Mouse (Mus musculus): ENCODE data around the gene Ypel3. TPM values are rescaled to one million over a fixed set of nuclear protein-coding genes. Genes with fewer than 3 reads are reported as not detected.
A peak's percentile ranks its signal among the peaks of the same experiment; 100 is the strongest.

Ypel3 gene
- polyA plus RNA-seq, 1 experiment from 2014 or later, result 49.1 TPM

DNA sequence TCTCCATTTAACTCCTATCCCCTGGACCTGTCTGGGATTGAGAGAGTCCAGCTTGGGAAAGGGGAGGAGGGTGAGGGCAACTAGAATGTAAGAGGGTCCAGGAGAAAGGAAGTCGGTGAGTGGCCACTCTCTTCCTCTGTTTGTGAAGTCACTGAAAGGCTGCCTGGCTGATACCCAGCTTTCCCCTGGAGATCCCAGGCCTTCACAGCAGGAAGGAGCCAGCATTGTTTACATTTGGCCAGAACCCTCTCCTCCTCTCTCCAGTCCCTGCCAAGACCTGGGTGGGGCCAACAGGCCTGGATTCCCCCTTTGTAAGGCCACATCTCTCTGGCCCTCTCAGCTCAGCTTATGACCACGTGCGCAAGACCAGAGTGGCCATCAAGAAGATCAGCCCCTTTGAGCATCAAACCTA is 16.4 kb upstream of the Ypel3 start:
- 32% methylated on average over 3 of the region's 3 CpGs for WGBS
- peak overlapping the region; percentile 79 for H3K4me3 ChIP-seq (ENCODE audit: low read depth, low read length)
- H3K27ac ChIP-seq (ENCODE audit: low read depth, low read length), result peak overlapping the region; percentile 86; the same call in 1 of the 2 replicates
- peak overlapping the region; percentile 97 for H3K4me2 ChIP-seq
- no peak for DNase-seq (ENCODE audit: low spot score)
- peak; percentile 4; the same call in 1 of the 2 replicates for ATAC-seq (replicated peaks; ENCODE audit: low FRiP score)
- no peaks in the 10 kb centered on the region for H3K9me3 ChIP-seq (ENCODE audit: control insufficient read depth, low read length)
- no peaks in the 10 kb centered on the region for H3K27me3 ChIP-seq (replicated peaks; ENCODE audit: control insufficient read depth, insufficient read depth, low read length)
- H3K36me3 ChIP-seq (ENCODE audit: control insufficient read depth, insufficient read depth, low read length), result peaks cover 12% of the 10 kb centered on the region; the same call in 1 of the 2 replicates
- H3K9ac ChIP-seq (ENCODE audit: low read depth, low read length), result peak overlapping the region; percentile 92
- H3K4me1 ChIP-seq (replicated peaks; ENCODE audit: control insufficient read depth, insufficient read depth, low read length), result peaks cover 34% of the 10 kb centered on the region

DNA sequence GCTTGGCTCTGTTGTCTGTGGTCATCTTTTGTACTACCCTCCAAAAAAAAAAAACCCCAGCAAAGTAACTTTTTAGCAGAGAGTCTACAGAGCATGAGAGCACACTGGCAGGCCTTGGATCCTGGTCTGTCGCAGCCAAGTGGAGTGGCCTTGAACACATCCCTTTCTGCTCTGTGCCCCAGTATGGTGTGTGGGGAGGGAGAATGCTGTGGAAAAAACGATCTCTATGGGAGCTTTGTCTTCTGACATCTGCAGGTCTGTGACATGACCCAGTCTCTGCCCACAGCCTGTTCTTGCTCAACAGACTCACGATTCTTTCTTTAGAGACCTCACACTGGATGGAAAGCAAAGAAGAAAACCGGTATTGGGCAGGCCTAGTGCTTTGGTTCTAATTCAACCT is 15.8 kb upstream of the Ypel3 start:
- Histone ChIP-seq H3K9ac (ENCODE audit: low read depth, low read length) (0 out of 2 replicates have a peak overlapping the region, but pooled peaks have one; percentile 2), H3K9me3 (ENCODE audit: control insufficient read depth, low read length) (no peaks in the 10 kb centered on the region), H3K27me3 (replicated peaks; ENCODE audit: control insufficient read depth, insufficient read depth, low read length) (no peaks in the 10 kb centered on the region), H3K36me3 (ENCODE audit: control insufficient read depth, insufficient read depth, low read length) (peaks cover 15% of the 10 kb centered on the region; the same call in 1 of the 2 replicates), H3K27ac (ENCODE audit: low read depth, low read length) (peak overlapping the region; percentile 86), H3K4me1 (replicated peaks; ENCODE audit: control insufficient read depth, insufficient read depth, low read length) (peaks cover 38% of the 10 kb centered on the region), H3K4me2 (peak overlapping the region; percentile 97), H3K4me3 (ENCODE audit: low read depth, low read length) (peak overlapping the region; percentile 79)
- ATAC-seq (replicated peaks; ENCODE audit: low FRiP score) (no peak), DNase-seq (ENCODE audit: low spot score) (no peak)
- WGBS, result 59% methylated on average over 4 of the region's 4 CpGs

DNA sequence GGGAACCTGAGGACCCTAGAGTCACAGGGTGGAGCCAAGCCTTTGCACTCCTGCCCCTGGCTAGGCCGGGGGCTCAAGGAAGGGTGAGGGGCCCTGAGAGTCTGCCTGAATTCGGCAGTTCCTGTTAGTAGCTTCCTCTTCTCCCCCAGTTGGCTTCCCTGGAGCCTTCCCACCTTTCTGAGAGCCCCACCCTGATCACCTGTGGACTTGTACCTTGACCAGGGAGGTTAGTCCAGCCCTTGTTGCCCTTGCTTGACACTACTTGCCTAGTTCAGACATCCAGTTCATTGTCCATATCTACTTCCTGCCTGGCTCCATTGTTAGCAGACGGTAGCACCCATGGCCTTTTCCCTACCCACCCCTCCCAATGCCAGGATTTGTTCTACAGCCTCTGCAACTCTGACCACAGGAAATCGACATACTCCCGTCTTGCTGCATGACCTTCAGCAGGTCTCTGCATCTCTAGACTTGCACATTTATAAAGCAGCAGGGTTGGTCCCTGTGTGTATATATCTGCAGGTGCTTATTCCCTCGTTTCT is 15.2 kb upstream of the Ypel3 start:
- Histone ChIP-seq H3K4me1 (replicated peaks; ENCODE audit: control insufficient read depth, insufficient read depth, low read length) (peaks cover 38% of the 10 kb centered on the region), H3K27me3 (replicated peaks; ENCODE audit: control insufficient read depth, insufficient read depth, low read length) (no peaks in the 10 kb centered on the region), H3K4me3 (ENCODE audit: low read depth, low read length) (no peak overlapping the region), H3K4me2 (peak overlapping the region; percentile 97), H3K27ac (ENCODE audit: low read depth, low read length) (0 out of 2 replicates have a peak overlapping the region, but pooled peaks have one; percentile 23), H3K36me3 (ENCODE audit: control insufficient read depth, insufficient read depth, low read length) (peaks cover 17% of the 10 kb centered on the region; the same call in 1 of the 2 replicates), H3K9ac (ENCODE audit: low read depth, low read length) (no peak overlapping the region), H3K9me3 (ENCODE audit: control insufficient read depth, low read length) (no peaks in the 10 kb centered on the region)
- 54% methylated on average over 6 of the region's 6 CpGs for WGBS
- ATAC-seq (replicated peaks; ENCODE audit: low FRiP score), result no peak
- no peak for DNase-seq (ENCODE audit: low spot score)

DNA sequence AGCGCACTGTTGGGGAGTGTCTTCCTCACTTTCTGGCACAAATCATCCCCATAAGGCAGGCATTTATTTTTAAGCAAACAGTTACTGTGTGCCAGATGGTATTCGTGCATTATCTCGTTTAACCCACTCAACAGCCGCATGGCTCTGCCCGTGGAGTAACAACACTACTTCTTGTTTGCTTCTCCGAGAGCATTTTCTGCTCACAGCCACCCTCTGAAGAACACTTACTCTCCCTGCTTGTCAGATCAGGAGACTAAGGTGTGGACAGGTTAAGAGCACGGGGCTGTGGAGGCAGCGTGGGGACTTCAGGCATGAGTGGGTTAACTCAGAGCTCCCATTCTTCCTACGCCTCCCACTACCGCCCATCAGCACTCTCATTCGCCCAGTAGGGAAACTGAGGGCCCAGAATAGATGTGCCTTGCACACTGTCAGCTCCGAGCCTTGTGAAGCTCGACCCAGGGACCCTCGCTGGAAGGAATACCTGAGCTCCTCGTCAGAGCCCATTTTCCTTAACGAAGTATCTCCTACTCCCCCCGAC is 14.2 kb upstream of the Ypel3 start:
- Histone ChIP-seq H3K27ac (ENCODE audit: low read depth, low read length) (no peak overlapping the region), H3K36me3 (ENCODE audit: control insufficient read depth, insufficient read depth, low read length) (peaks cover 18% of the 10 kb centered on the region; the same call in 1 of the 2 replicates), H3K9ac (ENCODE audit: low read depth, low read length) (no peak overlapping the region), H3K27me3 (replicated peaks; ENCODE audit: control insufficient read depth, insufficient read depth, low read length) (no peaks in the 10 kb centered on the region), H3K4me2 (no peak overlapping the region), H3K4me3 (ENCODE audit: low read depth, low read length) (no peak overlapping the region), H3K4me1 (replicated peaks; ENCODE audit: control insufficient read depth, insufficient read depth, low read length) (peaks cover 38% of the 10 kb centered on the region), H3K9me3 (ENCODE audit: control insufficient read depth, low read length) (no peaks in the 10 kb centered on the region)
- no peak for DNase-seq (ENCODE audit: low spot score)
- 63% methylated on average over 17 of the region's 17 CpGs for WGBS
- no peak for ATAC-seq (replicated peaks; ENCODE audit: low FRiP score)

DNA sequence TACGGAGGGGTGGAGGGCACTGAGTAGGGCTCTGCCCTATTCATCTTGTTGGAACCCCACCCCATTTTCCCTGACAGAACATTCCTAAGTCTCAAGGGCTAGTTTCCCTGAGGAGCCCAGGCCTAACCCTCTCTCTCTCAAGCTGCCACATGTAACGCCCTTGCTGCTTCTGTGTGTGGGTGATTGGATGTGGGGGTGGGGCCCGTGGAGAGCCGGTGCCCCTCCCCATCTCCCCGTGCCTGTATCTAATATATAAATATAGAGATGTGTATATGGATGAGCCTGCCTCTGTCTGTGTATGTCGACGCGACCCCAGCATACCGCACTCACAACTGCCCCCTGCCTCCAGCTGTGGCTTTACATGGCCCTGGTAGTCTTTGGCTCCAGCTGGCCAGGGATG is 11.2 kb upstream of the Ypel3 start:
- Histone ChIP-seq H3K4me1 (replicated peaks; ENCODE audit: control insufficient read depth, insufficient read depth, low read length) (peaks cover 30% of the 10 kb centered on the region), H3K27ac (ENCODE audit: low read depth, low read length) (no peak overlapping the region), H3K4me3 (ENCODE audit: low read depth, low read length) (no peak overlapping the region), H3K36me3 (ENCODE audit: control insufficient read depth, insufficient read depth, low read length) (peaks cover 23% of the 10 kb centered on the region), H3K9ac (ENCODE audit: low read depth, low read length) (no peak overlapping the region), H3K9me3 (ENCODE audit: control insufficient read depth, low read length) (no peaks in the 10 kb centered on the region), H3K27me3 (replicated peaks; ENCODE audit: control insufficient read depth, insufficient read depth, low read length) (no peaks in the 10 kb centered on the region), H3K4me2 (no peak overlapping the region)
- WGBS, result 75% methylated on average over 9 of the region's 9 CpGs
- DNase-seq (ENCODE audit: low spot score) (no peak), ATAC-seq (replicated peaks; ENCODE audit: low FRiP score) (peak; percentile 29; the same call in 1 of the 2 replicates)

DNA sequence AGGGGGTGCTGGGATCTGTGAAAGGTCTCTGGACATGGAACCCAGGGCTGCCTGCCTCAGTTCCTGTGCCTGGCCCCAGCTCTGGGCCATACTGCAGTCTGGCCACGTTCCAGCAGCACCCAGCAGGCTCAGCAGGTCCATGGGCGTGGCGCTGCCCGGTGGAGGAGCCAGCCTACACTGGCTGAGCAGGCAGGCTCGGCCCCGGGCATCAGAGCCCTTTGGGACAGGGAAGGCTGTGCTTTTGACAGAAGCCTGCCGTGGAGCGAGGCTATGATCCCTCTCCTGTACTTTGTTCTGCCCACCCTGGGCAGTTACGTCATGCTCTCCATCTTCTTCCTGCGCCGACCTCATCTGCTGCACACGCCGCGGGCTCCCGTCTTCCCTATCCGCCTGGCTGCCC is 10.6 kb upstream of the Ypel3 start, which contains the start of gene Gdpd3:
Gene Gdpd3 (plus strand): TSS at position 134 of the 400 bp plus-strand sequence.
- ATAC-seq (replicated peaks; ENCODE audit: low FRiP score) (no peak), DNase-seq (ENCODE audit: low spot score) (no peak)
- H3K9ac ChIP-seq (ENCODE audit: low read depth, low read length), result no peak within 1 kb of the TSS
- peaks cover 23% of the 10 kb centered on the region for H3K4me1 ChIP-seq (replicated peaks; ENCODE audit: control insufficient read depth, insufficient read depth, low read length)
- H3K4me3 ChIP-seq (ENCODE audit: low read depth, low read length), result no peak within 1 kb of the TSS
- H3K9me3 ChIP-seq (ENCODE audit: control insufficient read depth, low read length), result no peaks in the 10 kb centered on the region
- H3K27me3 ChIP-seq (replicated peaks; ENCODE audit: control insufficient read depth, insufficient read depth, low read length), result no peaks in the 10 kb centered on the region
- H3K4me2 ChIP-seq, result no peak within 1 kb of the TSS
- 84% methylated on average over 16 of the region's 16 CpGs for WGBS
- no peak within 1 kb of the TSS for H3K27ac ChIP-seq (ENCODE audit: low read depth, low read length)
- peaks cover 23% of the 10 kb centered on the region for H3K36me3 ChIP-seq (ENCODE audit: control insufficient read depth, insufficient read depth, low read length)

DNA sequence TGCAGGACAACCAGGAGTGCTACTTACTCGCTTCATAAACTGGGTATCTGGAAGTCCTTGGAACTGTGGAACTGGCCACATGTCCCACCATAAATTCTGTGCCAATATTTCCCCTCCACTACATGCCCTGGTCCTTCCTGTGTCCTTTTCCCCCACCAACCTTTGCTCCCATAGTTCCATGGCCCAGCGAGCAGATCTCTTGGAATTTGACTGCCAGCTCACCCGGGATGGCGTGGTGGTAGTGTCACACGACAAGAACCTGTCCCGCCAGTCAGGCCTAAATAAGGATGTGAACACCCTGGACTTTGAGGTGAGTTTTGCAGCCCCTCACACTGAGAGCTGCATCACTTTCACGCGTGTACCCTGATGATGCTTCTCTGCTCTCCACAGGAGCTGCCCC is 9.8 kb upstream of the Ypel3 start:
- no peak overlapping the region for H3K4me3 ChIP-seq (ENCODE audit: low read depth, low read length)
- H3K36me3 ChIP-seq (ENCODE audit: control insufficient read depth, insufficient read depth, low read length), result peaks cover 23% of the 10 kb centered on the region
- no peak overlapping the region for H3K4me2 ChIP-seq
- no peaks in the 10 kb centered on the region for H3K9me3 ChIP-seq (ENCODE audit: control insufficient read depth, low read length)
- H3K27ac ChIP-seq (ENCODE audit: low read depth, low read length), result no peak overlapping the region
- no peaks in the 10 kb centered on the region for H3K27me3 ChIP-seq (replicated peaks; ENCODE audit: control insufficient read depth, insufficient read depth, low read length)
- peaks cover 15% of the 10 kb centered on the region for H3K4me1 ChIP-seq (replicated peaks; ENCODE audit: control insufficient read depth, insufficient read depth, low read length)
- no peak overlapping the region for H3K9ac ChIP-seq (ENCODE audit: low read depth, low read length)
- 91% methylated on average over 8 of the region's 8 CpGs for WGBS
- DNase-seq (ENCODE audit: low spot score) (no peak), ATAC-seq (replicated peaks; ENCODE audit: low FRiP score) (no peak)

DNA sequence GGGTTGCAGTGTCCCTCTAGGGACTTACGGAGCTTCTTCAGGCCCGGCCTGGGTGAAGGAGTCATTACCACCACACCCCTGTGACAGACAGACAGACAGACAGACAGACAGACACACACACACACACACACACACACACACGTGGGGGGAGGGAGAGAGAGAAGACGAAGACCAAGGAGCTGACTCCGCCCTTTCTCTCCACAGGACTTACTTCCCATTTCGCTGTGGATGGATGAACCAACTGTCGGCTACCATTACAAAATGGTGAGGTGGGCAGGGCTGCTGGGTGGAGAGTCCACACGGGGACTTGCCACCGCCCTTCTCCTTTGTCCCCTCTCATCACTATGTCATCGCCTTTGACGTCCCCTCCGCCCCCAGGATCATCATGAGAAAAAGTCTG is 6.0 kb upstream of the Ypel3 start:
- H3K4me3 ChIP-seq (ENCODE audit: low read depth, low read length), result no peak overlapping the region
- ATAC-seq (replicated peaks; ENCODE audit: low FRiP score), result no peak
- 71% methylated on average over 12 of the region's 12 CpGs for WGBS

DNA sequence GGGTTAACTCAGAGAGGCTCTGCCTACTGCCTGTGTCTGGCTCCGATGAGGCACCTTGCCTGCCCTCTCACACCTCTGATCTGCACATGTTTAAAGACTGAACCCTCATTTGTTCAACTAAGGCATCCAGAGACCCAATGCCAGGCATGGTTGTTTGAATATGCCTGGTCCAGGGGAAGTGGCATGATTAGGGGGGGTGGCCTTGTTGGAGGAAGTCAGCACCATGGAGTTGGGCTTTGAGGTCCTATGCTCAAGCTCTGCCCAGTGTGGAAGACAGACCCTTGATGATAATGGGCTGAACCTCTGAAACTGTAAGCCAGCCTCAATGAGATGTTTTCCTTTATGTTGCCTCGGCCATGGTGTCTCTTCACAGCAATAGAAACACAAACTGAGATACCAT is 3.4 kb upstream of the Ypel3 start:
- H3K9ac ChIP-seq (ENCODE audit: low read depth, low read length), result no peak overlapping the region
- no peaks in the 10 kb centered on the region for H3K9me3 ChIP-seq (ENCODE audit: control insufficient read depth, low read length)
- peaks cover 26% of the 10 kb centered on the region for H3K4me1 ChIP-seq (replicated peaks; ENCODE audit: control insufficient read depth, insufficient read depth, low read length)
- 73% methylated on average over 2 of the region's 2 CpGs for WGBS
- DNase-seq (ENCODE audit: low spot score) (no peak), ATAC-seq (replicated peaks; ENCODE audit: low FRiP score) (no peak)
- no peak overlapping the region for H3K27ac ChIP-seq (ENCODE audit: low read depth, low read length)
- H3K4me2 ChIP-seq, result no peak overlapping the region
- peaks cover 10% of the 10 kb centered on the region for H3K36me3 ChIP-seq (ENCODE audit: control insufficient read depth, insufficient read depth, low read length)
- H3K27me3 ChIP-seq (replicated peaks; ENCODE audit: control insufficient read depth, insufficient read depth, low read length), result no peaks in the 10 kb centered on the region
- H3K4me3 ChIP-seq (ENCODE audit: low read depth, low read length), result no peak overlapping the region

More for the DNA sequence above, 6.0 kb upstream of the Ypel3 start:
- no peak overlapping the region for H3K27ac ChIP-seq (ENCODE audit: low read depth, low read length)
- no peaks in the 10 kb centered on the region for H3K9me3 ChIP-seq (ENCODE audit: control insufficient read depth, low read length)
- no peaks in the 10 kb centered on the region for H3K27me3 ChIP-seq (replicated peaks; ENCODE audit: control insufficient read depth, insufficient read depth, low read length)
- H3K4me2 ChIP-seq, result no peak overlapping the region
- no peak for DNase-seq (ENCODE audit: low spot score)
- H3K9ac ChIP-seq (ENCODE audit: low read depth, low read length), result no peak overlapping the region
- H3K36me3 ChIP-seq (ENCODE audit: control insufficient read depth, insufficient read depth, low read length), result peaks cover 18% of the 10 kb centered on the region
- H3K4me1 ChIP-seq (replicated peaks; ENCODE audit: control insufficient read depth, insufficient read depth, low read length), result peaks cover 10% of the 10 kb centered on the region
